Mouse (Mus musculus): ENCODE results near the gene Tsnax. TPM values are rescaled to one million over a fixed set of nuclear protein-coding genes. Genes with fewer than 3 reads are reported as not detected.

Tsnax gene
- polyA plus RNA-seq, 1 experiment from 2014 or later, result 155 TPM

DNA sequence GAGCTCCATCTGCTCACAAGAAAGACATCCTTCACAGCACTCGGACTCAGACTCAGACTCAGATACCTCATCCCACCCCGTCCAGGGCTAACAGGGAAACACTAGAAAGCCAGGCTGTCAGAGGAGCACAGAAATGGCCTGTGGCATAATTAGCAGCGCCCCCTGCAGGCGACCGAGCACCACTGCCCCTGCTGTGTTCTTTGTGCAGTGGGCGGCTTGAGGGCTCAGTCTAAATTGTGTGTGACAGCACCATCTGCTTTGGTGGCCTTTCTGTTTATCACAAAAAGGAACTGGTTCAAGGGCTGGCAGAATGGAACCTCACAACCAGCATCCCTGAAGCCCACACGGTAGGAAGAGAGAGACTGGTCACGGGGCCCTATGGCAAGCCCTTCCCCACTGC is 21.9 kb downstream of the Tsnax start:
- no peak overlapping the region for H3K4me3 ChIP-seq (ENCODE audit: low read depth, low read length)
- peaks cover 12% of the 10 kb centered on the region for H3K36me3 ChIP-seq (ENCODE audit: control insufficient read depth, insufficient read depth, low read length)
- no peaks in the 10 kb centered on the region for H3K27me3 ChIP-seq (ENCODE audit: control insufficient read depth, insufficient read depth, low read length)
- H3K9me3 ChIP-seq (ENCODE audit: control insufficient read depth, low read length), result no peaks in the 10 kb centered on the region
- H3K4me2 ChIP-seq (ENCODE audit: low read depth), result no peak overlapping the region
- H3K27ac ChIP-seq (ENCODE audit: low read depth, low read length), result no peak overlapping the region
- no peak overlapping the region for H3K9ac ChIP-seq (ENCODE audit: low read length)
- H3K4me1 ChIP-seq (ENCODE audit: control insufficient read depth, insufficient read depth, low read length), result no peaks in the 10 kb centered on the region
- ATAC-seq (ENCODE audit: insufficient read depth, low FRiP score, low TSS enrichment) (peak; percentile 45; the same call in 1 of the 2 replicates), DNase-seq (ENCODE audit: low spot score) (peak; percentile 71)
- WGBS, result 35% methylated on average over 8 of the region's 8 CpGs

- DNase-seq (ENCODE audit: low spot score), result no peak
- 72% methylated on average over 7 of the region's 7 CpGs for WGBS
- Histone ChIP-seq H3K9ac (ENCODE audit: low read length) (no peak overlapping the region), H3K27ac (ENCODE audit: low read depth, low read length) (no peak overlapping the region), H3K36me3 (ENCODE audit: control insufficient read depth, insufficient read depth, low read length) (peaks cover 6% of the 10 kb centered on the region), H3K27me3 (ENCODE audit: control insufficient read depth, insufficient read depth, low read length) (no peaks in the 10 kb centered on the region), H3K4me1 (ENCODE audit: control insufficient read depth, insufficient read depth, low read length) (no peaks in the 10 kb centered on the region), H3K9me3 (ENCODE audit: control insufficient read depth, low read length) (no peaks in the 10 kb centered on the region), H3K4me2 (ENCODE audit: low read depth) (no peak overlapping the region), H3K4me3 (ENCODE audit: low read depth, low read length) (no peak overlapping the region)
- no peak for ATAC-seq (ENCODE audit: insufficient read depth, low FRiP score, low TSS enrichment)
Observed at GRCm38 (mm10) chr8:125037081-125037480, 24.3 kb downstream of the Tsnax start.

GRCm38 (mm10) chr8:125038731-125039130 is 25.9 kb downstream of the Tsnax start:
- no peak overlapping the region for H3K4me2 ChIP-seq (ENCODE audit: low read depth)
- no peaks in the 10 kb centered on the region for H3K9me3 ChIP-seq (ENCODE audit: control insufficient read depth, low read length)
- peaks cover 5% of the 10 kb centered on the region for H3K36me3 ChIP-seq (ENCODE audit: control insufficient read depth, insufficient read depth, low read length)
- H3K27me3 ChIP-seq (ENCODE audit: control insufficient read depth, insufficient read depth, low read length), result no peaks in the 10 kb centered on the region
- H3K4me3 ChIP-seq (ENCODE audit: low read depth, low read length), result no peak overlapping the region
- 75% methylated on average over 15 of the region's 15 CpGs for WGBS
- H3K4me1 ChIP-seq (ENCODE audit: control insufficient read depth, insufficient read depth, low read length), result no peaks in the 10 kb centered on the region
- no peak overlapping the region for H3K9ac ChIP-seq (ENCODE audit: low read length)
- DNase-seq (ENCODE audit: low spot score), result no peak
- no peak for ATAC-seq (ENCODE audit: insufficient read depth, low FRiP score, low TSS enrichment)
- no peak overlapping the region for H3K27ac ChIP-seq (ENCODE audit: low read depth, low read length)

DNA sequence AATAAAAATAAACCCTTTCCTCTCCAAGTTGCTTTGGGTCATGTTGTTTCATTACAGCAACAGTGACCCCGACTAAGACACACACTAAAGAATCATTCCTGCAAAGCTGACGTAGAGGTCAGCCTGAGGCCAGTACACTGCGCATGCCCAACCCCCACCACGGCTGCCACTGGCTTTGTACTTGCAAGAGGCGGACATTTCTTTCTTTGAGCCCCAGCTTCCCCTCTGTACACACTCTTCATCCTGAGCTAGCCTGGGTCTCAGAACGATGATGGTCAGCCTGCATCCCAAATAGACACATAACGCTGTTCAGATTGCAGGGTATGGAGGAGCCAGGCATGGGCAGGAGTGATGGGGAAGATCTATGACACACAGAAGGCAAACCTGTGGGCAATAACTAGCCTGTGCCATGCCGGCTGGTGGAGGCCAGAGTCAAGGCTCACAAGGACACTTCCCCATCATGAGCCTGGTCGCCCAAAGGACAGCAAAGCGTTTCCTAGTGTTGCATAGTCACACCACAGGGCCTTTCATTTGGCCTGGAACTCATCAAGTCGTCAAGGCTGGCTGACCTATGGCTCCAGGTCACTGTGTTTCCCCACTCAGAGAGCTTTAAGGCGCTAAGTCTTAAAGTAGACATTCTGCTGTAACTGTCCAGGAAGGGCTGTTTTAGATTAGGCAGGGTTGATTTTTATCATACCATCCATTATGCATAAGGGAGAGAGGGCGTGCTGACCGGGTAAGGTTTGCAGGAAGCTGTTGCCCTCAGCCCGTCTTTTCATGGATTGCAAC is 28.0 kb downstream of the Tsnax start:
- Histone ChIP-seq H3K27ac (ENCODE audit: low read depth, low read length) (0 out of 2 replicates have a peak overlapping the region, but pooled peaks have one; percentile 23), H3K9me3 (ENCODE audit: control insufficient read depth, low read length) (no peaks in the 10 kb centered on the region), H3K36me3 (ENCODE audit: control insufficient read depth, insufficient read depth, low read length) (peaks cover 5% of the 10 kb centered on the region), H3K4me1 (ENCODE audit: control insufficient read depth, insufficient read depth, low read length) (no peaks in the 10 kb centered on the region), H3K9ac (ENCODE audit: low read length) (no peak overlapping the region), H3K4me3 (ENCODE audit: low read depth, low read length) (no peak overlapping the region), H3K4me2 (ENCODE audit: low read depth) (no peak overlapping the region), H3K27me3 (ENCODE audit: control insufficient read depth, insufficient read depth, low read length) (no peaks in the 10 kb centered on the region)
- 69% methylated on average over 15 of the region's 15 CpGs for WGBS
- no peak for ATAC-seq (ENCODE audit: insufficient read depth, low FRiP score, low TSS enrichment)
- DNase-seq (ENCODE audit: low spot score), result no peak

GRCm38 (mm10) chr8:125041496-125041895 is 28.7 kb downstream of the Tsnax start:
- 66% methylated on average over 2 of the region's 2 CpGs for WGBS
- H3K4me2 ChIP-seq (ENCODE audit: low read depth), result no peak overlapping the region
- no peak overlapping the region for H3K9ac ChIP-seq (ENCODE audit: low read length)
- DNase-seq (ENCODE audit: low spot score), result no peak
- no peak for ATAC-seq (ENCODE audit: insufficient read depth, low FRiP score, low TSS enrichment)
- H3K9me3 ChIP-seq (ENCODE audit: control insufficient read depth, low read length), result no peaks in the 10 kb centered on the region
- H3K4me1 ChIP-seq (ENCODE audit: control insufficient read depth, insufficient read depth, low read length), result no peaks in the 10 kb centered on the region
- H3K27ac ChIP-seq (ENCODE audit: low read depth, low read length), result no peak overlapping the region
- peaks cover 5% of the 10 kb centered on the region for H3K36me3 ChIP-seq (ENCODE audit: control insufficient read depth, insufficient read depth, low read length)
- no peaks in the 10 kb centered on the region for H3K27me3 ChIP-seq (ENCODE audit: control insufficient read depth, insufficient read depth, low read length)
- no peak overlapping the region for H3K4me3 ChIP-seq (ENCODE audit: low read depth, low read length)

- Histone ChIP-seq H3K36me3 (ENCODE audit: control insufficient read depth, insufficient read depth, low read length) (peaks cover 5% of the 10 kb centered on the region; the same call in 1 of the 2 replicates), H3K4me3 (ENCODE audit: low read depth, low read length) (no peak overlapping the region), H3K27me3 (ENCODE audit: control insufficient read depth, insufficient read depth, low read length) (no peaks in the 10 kb centered on the region), H3K4me2 (ENCODE audit: low read depth) (no peak overlapping the region), H3K9me3 (ENCODE audit: control insufficient read depth, low read length) (no peaks in the 10 kb centered on the region), H3K4me1 (ENCODE audit: control insufficient read depth, insufficient read depth, low read length) (no peaks in the 10 kb centered on the region), H3K27ac (ENCODE audit: low read depth, low read length) (no peak overlapping the region), H3K9ac (ENCODE audit: low read length) (no peak overlapping the region)
- WGBS, result 82% methylated on average over 7 of the region's 7 CpGs
- DNase-seq (ENCODE audit: low spot score) (no peak), ATAC-seq (ENCODE audit: insufficient read depth, low FRiP score, low TSS enrichment) (no peak)
Observed at GRCm38 (mm10) chr8:125043394-125043793, 30.6 kb downstream of the Tsnax start.

- Histone ChIP-seq H3K27me3 (ENCODE audit: control insufficient read depth, insufficient read depth, low read length) (no peaks in the 10 kb centered on the region), H3K4me2 (ENCODE audit: low read depth) (no peak overlapping the region), H3K4me3 (ENCODE audit: low read depth, low read length) (no peak overlapping the region), H3K9ac (ENCODE audit: low read length) (no peak overlapping the region), H3K36me3 (ENCODE audit: control insufficient read depth, insufficient read depth, low read length) (peaks cover 3% of the 10 kb centered on the region; the same call in 1 of the 2 replicates), H3K4me1 (ENCODE audit: control insufficient read depth, insufficient read depth, low read length) (no peaks in the 10 kb centered on the region), H3K9me3 (ENCODE audit: control insufficient read depth, low read length) (no peaks in the 10 kb centered on the region), H3K27ac (ENCODE audit: low read depth, low read length) (no peak overlapping the region)
- ATAC-seq (ENCODE audit: insufficient read depth, low FRiP score, low TSS enrichment), result no peak
- 51% methylated on average over 9 of the region's 9 CpGs for WGBS
- DNase-seq (ENCODE audit: low spot score), result no peak
Observed at GRCm38 (mm10) chr8:125043935-125044334, 31.1 kb downstream of the Tsnax start.

DNA sequence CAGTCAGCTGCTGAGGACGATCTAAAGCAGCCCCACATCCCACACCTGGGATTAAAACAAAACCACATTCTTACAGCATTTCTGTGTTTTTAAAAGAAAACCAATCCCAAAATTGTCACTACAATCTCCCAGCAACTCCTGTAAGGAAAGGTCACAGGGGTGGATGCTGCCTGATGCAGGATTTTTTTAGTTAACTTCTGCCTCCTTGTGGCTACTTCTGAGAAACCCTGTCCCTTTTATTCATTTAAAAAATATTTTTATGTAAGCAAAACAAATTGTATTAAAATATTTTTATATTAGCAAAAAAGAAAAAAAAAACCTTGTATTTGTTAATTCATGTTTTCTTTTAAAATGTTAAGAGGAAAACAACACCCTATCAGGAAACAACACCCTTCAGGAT is 33.0 kb downstream of the Tsnax start:
- Histone ChIP-seq H3K36me3 (ENCODE audit: control insufficient read depth, insufficient read depth, low read length) (no peaks in the 10 kb centered on the region), H3K27me3 (ENCODE audit: control insufficient read depth, insufficient read depth, low read length) (no peaks in the 10 kb centered on the region), H3K27ac (ENCODE audit: low read depth, low read length) (no peak overlapping the region), H3K4me2 (ENCODE audit: low read depth) (no peak overlapping the region), H3K9ac (ENCODE audit: low read length) (no peak overlapping the region), H3K9me3 (ENCODE audit: control insufficient read depth, low read length) (no peaks in the 10 kb centered on the region), H3K4me3 (ENCODE audit: low read depth, low read length) (no peak overlapping the region), H3K4me1 (ENCODE audit: control insufficient read depth, insufficient read depth, low read length) (no peaks in the 10 kb centered on the region)
- DNase-seq (ENCODE audit: low spot score) (no peak), ATAC-seq (ENCODE audit: insufficient read depth, low FRiP score, low TSS enrichment) (no peak)
- WGBS, result 94% methylated on average over 1 of the region's 1 CpGs
